Mouse (Mus musculus) midbrain, embryonic 10.5 days (tissue): ENCODE data around the gene Unc5a. TPM values are rescaled to one million over a fixed set of nuclear protein-coding genes. Genes with fewer than 3 reads are reported as not detected.

Source experiments
- DNase-seq: peaks from one replicate; pipeline ENCODE4 v3.0.0-alpha.2; 2017; ENCODE audit warnings: low spot score
- H3K27ac ChIP-seq: fragments of 300-500 bp; sonication (generic); replicated peaks from 2 replicates; pipeline ENCODE4 v1.5.1; 2016; ENCODE audit warnings: mild to moderate bottlenecking
- H3K27me3 ChIP-seq: fragments of 300-500 bp; sonication (generic); 2 replicates; pipeline ENCODE4 v1.6.1; 2016; ENCODE audit warnings: low read depth, mild to moderate bottlenecking; ENCODE audit not compliant: poor library complexity, severe bottlenecking
- H3K36me3 ChIP-seq: fragments of 300-500 bp; sonication (generic); 2 replicates; pipeline ENCODE4 v1.6.1; 2016; ENCODE audit warnings: mild to moderate bottlenecking, moderate library complexity
- H3K4me1 ChIP-seq: fragments of 300-500 bp; sonication (generic); 2 replicates; pipeline ENCODE4 v1.6.1; 2016
- H3K4me3 ChIP-seq: fragments of 300-500 bp; sonication (generic); 2 replicates; pipeline ENCODE4 v1.5.1; 2016; ENCODE audit warnings: mild to moderate bottlenecking, moderate library complexity
- H3K9me3 ChIP-seq: fragments of 300-500 bp; sonication (generic); replicated peaks from 2 replicates; pipeline ENCODE4 v1.6.1; 2016; ENCODE audit warnings: mild to moderate bottlenecking
- WGBS: fragments of 180-500 bp; shearing (Covaris S2); methylation state at CpG from one replicate; pipeline ENCODE4 v1.1.7; 2016; 5-methylcytosine and 5-hydroxymethylcytosine counted together
- polyA plus RNA-seq: library from polyadenylated mRNA; unstranded; fragments of >200 nt; fragmentation: Nextera tagmentation; extraction: Ambion mirVana; gene quantifications from 2 replicates; pipeline ENCODE4 v1.2.1, GENCODE M21; 2016

Unc5a gene
- polyA plus RNA-seq, 1 experiment from 2014 or later: 2.8 TPM

DNA sequence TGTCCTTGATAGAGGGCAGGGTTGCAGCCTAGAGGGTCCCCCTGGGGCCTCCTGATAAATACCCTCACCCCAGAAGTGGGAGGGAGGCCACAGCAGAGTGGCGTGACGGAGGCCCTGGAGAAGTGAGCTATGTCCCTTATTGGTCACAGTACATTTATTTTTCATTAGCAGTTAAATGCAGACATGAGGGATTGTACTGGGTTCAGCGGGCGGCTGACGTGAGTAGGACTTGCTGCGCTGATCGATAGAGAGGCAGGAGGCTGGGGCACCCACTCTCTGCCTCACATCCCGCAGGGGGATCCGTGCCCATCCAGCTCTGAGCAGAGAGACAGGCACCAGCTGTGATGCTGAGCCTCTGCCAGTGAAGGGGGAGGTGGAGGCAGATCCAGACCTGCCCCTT is 38.2 kb downstream of the Unc5a start:
- no peak overlapping the region for H3K4me3 ChIP-seq
- H3K4me1 ChIP-seq: peaks cover 50% of the 10 kb centered on the region
- peaks cover 89% of the 10 kb centered on the region for H3K27me3 ChIP-seq
- DNase-seq: no peak
- 0 out of 2 replicates have a peak overlapping the region, but pooled peaks have one; percentile 34 for H3K27ac ChIP-seq
- H3K36me3 ChIP-seq: no peaks in the 10 kb centered on the region
- 83% methylated on average over 9 of the region's 9 CpGs for WGBS
- H3K9me3 ChIP-seq: no peaks in the 10 kb centered on the region

DNA sequence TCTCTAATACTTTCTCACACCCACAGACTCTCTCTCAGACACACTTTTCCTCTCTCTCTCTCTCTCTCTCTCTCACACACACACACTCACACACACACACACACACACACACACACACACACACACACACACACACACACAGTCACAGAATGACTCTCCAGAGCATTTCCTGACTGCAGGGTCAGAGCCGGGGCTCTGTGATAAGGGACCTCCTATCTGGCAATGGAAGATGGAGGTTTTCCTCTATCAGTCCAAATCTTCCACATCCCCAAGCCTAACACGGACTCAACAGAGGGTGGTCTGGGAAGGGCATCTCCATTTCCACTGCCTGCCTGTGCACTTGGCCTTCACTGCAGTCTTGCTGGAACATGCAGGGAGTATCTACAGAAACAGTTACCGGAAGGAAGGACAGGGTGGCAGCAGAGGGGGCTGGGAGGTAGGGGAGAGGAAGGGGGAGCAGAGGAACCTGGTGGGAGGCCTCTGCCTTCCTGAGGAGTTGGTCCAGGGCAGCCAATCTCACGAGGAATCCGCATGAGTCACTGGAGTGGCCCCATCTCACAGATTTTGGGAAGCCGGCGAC is 39.1 kb downstream of the Unc5a start:
- H3K27me3 ChIP-seq: peaks cover 90% of the 10 kb centered on the region
- 60% methylated on average over 7 of the region's 7 CpGs for WGBS

DNA sequence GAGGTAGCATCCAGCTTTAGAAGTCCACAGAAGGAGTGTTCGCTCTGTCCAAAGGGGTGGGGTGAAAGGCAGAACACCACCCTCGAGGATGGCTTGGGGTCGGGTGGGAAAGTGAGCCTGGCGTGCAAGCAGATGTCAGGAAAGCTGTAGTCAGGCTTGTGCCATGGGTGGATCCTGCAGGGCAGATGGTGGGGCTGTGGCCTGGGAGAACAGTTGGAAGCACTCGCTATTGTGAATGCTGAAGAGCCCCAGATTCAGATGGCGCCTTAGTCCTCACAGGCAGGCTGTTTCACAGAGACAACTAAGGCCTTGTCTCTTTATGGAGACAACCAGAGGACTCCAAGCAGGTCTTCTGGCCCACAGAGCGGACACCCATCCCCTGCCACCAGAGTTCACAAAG is 43.0 kb downstream of the Unc5a start:
- H3K4me3 ChIP-seq: no peak overlapping the region
- no peak for DNase-seq
- H3K27me3 ChIP-seq: peaks cover 79% of the 10 kb centered on the region
- H3K4me1 ChIP-seq: peaks cover 89% of the 10 kb centered on the region
- no peaks in the 10 kb centered on the region for H3K9me3 ChIP-seq
- H3K27ac ChIP-seq: peak overlapping the region; percentile 69
- H3K36me3 ChIP-seq: peaks cover 4% of the 10 kb centered on the region; the same call in 1 of the 2 replicates
- WGBS: 89% methylated on average over 7 of the region's 7 CpGs

More for the DNA sequence above, 39.1 kb downstream of the Unc5a start:
- Histone ChIP-seq H3K36me3 (no peaks in the 10 kb centered on the region), H3K4me1 (peaks cover 59% of the 10 kb centered on the region), H3K27ac (no peak overlapping the region; the same call in 1 of the 2 replicates), H3K4me3 (no peak overlapping the region), H3K9me3 (no peaks in the 10 kb centered on the region)
- no peak for DNase-seq

DNA sequence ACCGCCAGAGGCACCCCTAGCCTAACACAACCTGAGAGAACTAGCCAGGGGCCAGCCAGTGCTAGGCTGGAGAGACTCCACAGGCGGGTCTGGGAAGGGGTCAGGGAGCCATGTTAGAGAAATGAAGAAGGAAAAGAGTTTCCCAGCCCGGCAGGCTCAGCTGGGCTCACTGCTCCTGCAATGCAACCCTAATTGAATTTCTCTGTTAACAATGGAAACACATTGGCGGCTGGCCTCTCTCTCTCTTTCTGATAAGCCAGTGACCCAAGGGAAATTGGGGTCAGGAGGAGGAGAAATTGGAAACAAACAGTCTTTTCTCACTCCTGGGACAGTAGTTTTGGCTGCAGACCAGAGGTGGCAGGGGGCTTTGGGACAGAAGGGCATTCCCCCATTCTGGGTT is 45.4 kb downstream of the Unc5a start:
- Histone ChIP-seq H3K9me3 (no peaks in the 10 kb centered on the region), H3K4me3 (0 out of 2 replicates have a peak overlapping the region, but pooled peaks have one; percentile 2), H3K4me1 (peaks cover 77% of the 10 kb centered on the region), H3K27me3 (peaks cover 84% of the 10 kb centered on the region), H3K36me3 (peaks cover 8% of the 10 kb centered on the region), H3K27ac (peak overlapping the region; percentile 82)
- DNase-seq: peak; percentile 72
- WGBS: 1% methylated on average over 4 of the region's 4 CpGs

DNA sequence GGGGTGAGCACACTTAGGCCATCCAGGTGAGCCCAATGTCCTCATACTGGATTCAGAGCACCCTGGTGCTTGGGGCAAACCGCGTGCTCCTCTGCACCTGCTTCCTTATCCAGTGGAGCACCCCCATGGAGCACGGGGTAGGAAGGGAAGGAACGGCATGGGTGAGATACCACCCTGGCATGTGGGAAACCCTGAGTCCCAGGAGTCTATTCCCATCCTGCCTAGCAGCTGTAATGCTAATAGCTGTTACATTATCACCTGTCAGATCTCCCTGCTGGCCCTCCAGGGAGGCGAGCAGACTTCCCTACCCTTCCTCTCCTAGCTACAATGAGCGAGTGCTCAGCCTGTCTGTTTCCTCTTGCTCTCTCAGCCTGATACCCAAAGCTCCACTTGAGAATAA is 46.0 kb downstream of the Unc5a start:
- Histone ChIP-seq H3K9me3 (no peaks in the 10 kb centered on the region), H3K36me3 (peaks cover 11% of the 10 kb centered on the region), H3K4me1 (peaks cover 71% of the 10 kb centered on the region), H3K27ac (peak overlapping the region; percentile 82), H3K4me3 (0 out of 2 replicates have a peak overlapping the region, but pooled peaks have one; percentile 2), H3K27me3 (peaks cover 84% of the 10 kb centered on the region)
- 62% methylated on average over 6 of the region's 6 CpGs for WGBS
- no peak for DNase-seq

DNA sequence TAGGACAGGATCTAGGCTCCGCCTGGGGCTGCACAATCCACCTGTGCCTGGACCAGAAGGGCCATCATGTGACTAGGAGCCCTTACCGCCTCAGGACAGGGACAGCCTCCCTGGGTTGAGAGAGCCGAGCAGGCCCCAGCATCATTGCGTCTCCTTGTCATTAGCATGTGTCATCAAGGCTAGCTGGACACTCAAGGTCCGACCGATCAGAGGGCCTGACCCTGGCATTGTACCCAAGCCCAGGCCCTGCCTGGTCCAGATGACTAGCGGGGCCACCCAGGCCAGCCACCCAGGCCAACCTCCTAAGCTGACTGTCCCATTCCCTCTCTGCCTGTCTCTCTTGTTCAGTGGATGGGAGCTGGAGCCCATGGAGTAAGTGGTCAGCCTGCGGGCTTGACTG is 48.4 kb downstream of the Unc5a start:
- Histone ChIP-seq H3K27me3 (peaks cover 86% of the 10 kb centered on the region), H3K4me1 (peaks cover 55% of the 10 kb centered on the region), H3K27ac (peak overlapping the region; percentile 57; the same call in 1 of the 2 replicates), H3K36me3 (peaks cover 12% of the 10 kb centered on the region), H3K4me3 (no peak overlapping the region), H3K9me3 (no peaks in the 10 kb centered on the region)
- no peak for DNase-seq
- WGBS: 84% methylated on average over 8 of the region's 8 CpGs

DNA sequence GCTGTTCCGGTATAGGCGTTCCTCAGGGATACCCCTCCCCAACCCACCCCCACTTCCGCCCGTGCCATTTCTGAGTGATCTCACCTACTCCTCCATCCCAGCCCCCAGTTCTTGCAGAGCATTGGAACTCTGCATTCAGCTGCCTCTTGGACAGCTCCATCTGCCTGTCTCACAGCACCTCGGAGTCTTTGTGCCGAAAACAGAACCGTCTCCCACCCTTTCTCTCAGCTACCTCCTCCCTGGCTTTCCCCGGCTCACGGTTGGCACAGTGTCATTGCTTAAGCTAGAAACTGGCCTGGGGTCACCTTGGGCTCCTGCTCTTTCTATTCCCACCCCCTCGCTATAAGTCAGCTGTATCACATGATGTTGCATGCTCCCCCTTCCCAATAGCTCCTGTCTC is 51.2 kb downstream of the Unc5a start:
- no peak overlapping the region for H3K4me3 ChIP-seq
- peaks cover 47% of the 10 kb centered on the region for H3K4me1 ChIP-seq
- no peak overlapping the region for H3K27ac ChIP-seq
- H3K27me3 ChIP-seq: peaks cover 96% of the 10 kb centered on the region
- peaks cover 15% of the 10 kb centered on the region for H3K36me3 ChIP-seq
- DNase-seq: no peak
- H3K9me3 ChIP-seq: no peaks in the 10 kb centered on the region
- WGBS: 89% methylated on average over 10 of the region's 10 CpGs

DNA sequence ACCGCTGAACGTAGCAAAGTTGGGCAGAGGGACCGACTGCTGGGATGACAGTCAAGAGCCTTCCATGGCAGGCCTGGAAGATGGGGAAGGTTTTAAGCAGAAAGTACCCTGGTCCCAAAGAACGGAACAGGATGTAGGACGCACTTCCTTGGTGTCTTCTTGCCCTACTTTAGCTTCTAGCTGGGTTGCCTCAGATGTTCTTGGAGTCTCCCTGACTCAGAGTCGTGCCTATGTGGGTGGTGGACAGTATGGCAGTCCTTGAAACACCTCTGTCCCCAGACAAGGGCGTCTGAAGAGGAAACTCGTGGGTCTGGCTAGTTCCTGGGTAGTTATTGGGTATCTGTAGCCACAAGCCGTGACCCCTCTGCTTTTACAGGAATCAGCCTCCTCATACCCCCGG is 52.9 kb downstream of the Unc5a start:
- H3K4me3 ChIP-seq: no peak overlapping the region
- H3K27me3 ChIP-seq: peaks cover 96% of the 10 kb centered on the region
- 0 out of 2 replicates have a peak overlapping the region, but pooled peaks have one; percentile 55 for H3K27ac ChIP-seq
- H3K9me3 ChIP-seq: no peaks in the 10 kb centered on the region
- H3K4me1 ChIP-seq: peaks cover 48% of the 10 kb centered on the region
- DNase-seq: no peak
- H3K36me3 ChIP-seq: peaks cover 11% of the 10 kb centered on the region; the same call in 1 of the 2 replicates
- WGBS: 88% methylated on average over 10 of the region's 10 CpGs

DNA sequence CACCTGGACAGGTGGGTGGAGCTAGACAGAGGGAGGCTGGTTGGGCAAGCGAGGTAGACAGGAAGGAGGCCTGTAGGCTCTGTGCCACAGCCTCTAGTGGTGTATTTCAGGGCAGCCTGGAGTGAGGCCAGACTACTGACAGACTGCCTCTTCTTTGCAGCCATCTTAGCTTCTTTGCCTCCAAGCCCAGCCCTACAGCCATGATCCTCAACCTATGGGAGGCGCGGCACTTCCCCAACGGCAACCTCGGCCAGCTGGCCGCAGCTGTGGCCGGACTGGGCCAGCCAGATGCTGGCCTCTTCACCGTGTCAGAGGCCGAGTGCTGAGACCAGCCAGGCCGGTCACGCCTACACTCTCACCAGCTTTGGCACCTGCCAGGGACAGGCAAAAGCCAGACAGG is 55.4 kb downstream of the Unc5a start:
- Histone ChIP-seq H3K4me1 (peaks cover 62% of the 10 kb centered on the region), H3K9me3 (no peaks in the 10 kb centered on the region), H3K4me3 (no peak overlapping the region), H3K27ac (peak overlapping the region; percentile 34; the same call in 1 of the 2 replicates), H3K36me3 (0 out of 2 replicates have a peak, but pooled peaks cover 6% of the 10 kb centered on the region), H3K27me3 (peaks cover 94% of the 10 kb centered on the region)
- WGBS: 75% methylated on average over 11 of the region's 11 CpGs
- no peak for DNase-seq

DNA sequence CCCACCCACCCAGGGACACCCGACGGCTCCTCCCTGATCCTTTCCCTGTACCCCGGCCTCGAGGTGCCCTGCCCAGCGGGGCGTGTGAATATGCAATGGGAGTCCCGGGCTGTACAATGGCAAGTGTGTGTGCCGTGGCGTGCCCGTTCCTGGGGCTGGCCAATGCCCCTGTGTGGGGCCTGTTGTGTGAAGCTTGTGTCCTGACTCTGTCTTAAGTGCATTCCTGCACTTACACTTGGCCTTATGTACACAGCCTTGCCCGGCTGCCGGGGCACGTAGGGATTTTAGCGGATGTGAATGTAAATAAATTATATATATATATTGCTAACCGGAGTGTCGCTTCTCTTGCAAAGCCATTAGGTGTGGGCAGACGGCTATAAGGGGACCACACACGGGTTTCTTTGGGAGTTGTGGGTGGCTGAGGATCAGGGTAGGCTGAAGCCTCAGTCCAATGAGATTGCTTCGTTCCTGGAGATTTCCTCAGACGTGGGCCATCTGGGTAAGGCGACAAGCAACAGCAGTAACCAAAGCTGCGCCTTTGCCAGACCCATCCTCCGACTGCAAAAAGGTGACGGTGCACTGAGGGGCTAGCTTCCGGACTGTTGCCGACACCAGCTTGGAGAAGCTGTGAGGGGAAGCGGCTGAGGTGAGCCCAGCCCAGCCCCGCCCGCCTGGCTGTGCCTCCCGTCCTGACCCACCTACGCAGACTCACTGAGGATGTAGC is 56.6 kb downstream of the Unc5a start:
- WGBS: 77% methylated on average over 31 of the region's 31 CpGs
- no peak overlapping the region for H3K4me3 ChIP-seq
- no peak for DNase-seq
- peaks cover 75% of the 10 kb centered on the region for H3K4me1 ChIP-seq
- H3K27me3 ChIP-seq: peaks cover 94% of the 10 kb centered on the region
- 0 out of 2 replicates have a peak, but pooled peaks cover 4% of the 10 kb centered on the region for H3K36me3 ChIP-seq
- H3K27ac ChIP-seq: peak overlapping the region; percentile 55
- H3K9me3 ChIP-seq: no peaks in the 10 kb centered on the region

DNA sequence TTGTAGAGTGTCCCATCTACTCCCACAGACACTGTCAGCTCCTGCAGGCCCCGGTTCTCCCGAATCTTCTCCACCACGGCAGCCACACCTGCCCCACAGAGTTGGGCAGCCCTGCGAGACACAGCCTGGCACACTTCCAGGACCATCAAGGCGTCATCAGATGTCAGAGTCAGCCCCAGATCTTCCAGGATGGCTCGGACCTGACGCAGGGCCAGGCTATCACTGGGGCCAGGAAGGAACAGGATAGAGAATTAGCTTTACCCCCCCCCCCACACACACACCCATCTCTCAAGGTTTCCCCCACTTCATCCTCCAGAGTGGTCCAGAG is 57.2 kb downstream of the Unc5a start:
- 92% methylated on average over 7 of the region's 7 CpGs for WGBS
- Histone ChIP-seq H3K36me3 (0 out of 2 replicates have a peak, but pooled peaks cover 4% of the 10 kb centered on the region), H3K4me1 (peaks cover 79% of the 10 kb centered on the region), H3K27me3 (peaks cover 94% of the 10 kb centered on the region), H3K4me3 (no peak overlapping the region), H3K9me3 (no peaks in the 10 kb centered on the region), H3K27ac (peak overlapping the region; percentile 55)
- DNase-seq: no peak

DNA sequence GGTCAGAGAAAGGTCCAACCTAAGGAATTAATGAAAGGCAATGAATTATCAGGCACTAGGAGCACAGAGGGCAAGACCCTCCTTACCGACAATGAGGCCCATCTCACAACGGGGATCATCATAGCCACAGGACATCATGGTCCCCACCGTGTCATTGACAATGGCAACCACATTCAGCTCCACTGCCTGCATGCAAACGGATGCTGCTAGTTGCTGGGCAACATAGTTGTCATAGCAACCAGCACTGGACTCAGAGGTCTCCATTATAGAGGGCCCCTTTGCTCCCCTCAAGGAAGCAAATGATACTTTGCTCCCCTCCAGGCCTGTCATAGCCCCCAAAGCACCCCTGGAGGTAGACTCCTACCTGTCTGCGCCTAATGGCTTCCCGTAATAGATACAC is 59.4 kb downstream of the Unc5a start:
- Histone ChIP-seq H3K27ac (peak overlapping the region; percentile 55; the same call in 1 of the 2 replicates), H3K27me3 (peaks cover 93% of the 10 kb centered on the region), H3K4me1 (peaks cover 90% of the 10 kb centered on the region), H3K36me3 (no peaks in the 10 kb centered on the region), H3K4me3 (no peak overlapping the region), H3K9me3 (no peaks in the 10 kb centered on the region)
- DNase-seq: peak; percentile 87
- 36% methylated on average over 6 of the region's 6 CpGs for WGBS

DNA sequence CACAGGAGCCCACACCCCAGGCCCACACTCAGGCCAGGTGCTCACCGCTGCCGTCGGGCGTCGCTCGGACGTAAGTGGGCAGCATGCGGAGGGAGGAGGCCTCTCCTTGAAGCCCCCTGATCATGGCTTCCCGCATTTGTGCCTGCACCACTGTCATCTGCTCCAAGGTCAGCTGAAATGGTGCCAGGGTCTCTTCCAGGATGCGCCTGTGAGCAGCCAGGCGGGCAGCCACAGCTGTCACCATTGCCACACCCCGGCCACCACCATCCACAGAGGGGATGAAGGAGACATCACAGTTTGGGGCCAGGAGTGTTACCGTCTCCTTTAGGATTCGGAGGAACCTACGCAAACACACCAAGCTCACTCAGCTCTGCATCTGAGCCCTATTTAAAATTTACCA is 61.9 kb downstream of the Unc5a start:
- DNase-seq: no peak
- H3K4me1 ChIP-seq: peaks cover 90% of the 10 kb centered on the region
- H3K9me3 ChIP-seq: no peaks in the 10 kb centered on the region
- H3K27ac ChIP-seq: peak overlapping the region; percentile 17; the same call in 1 of the 2 replicates
- no peak overlapping the region for H3K4me3 ChIP-seq
- H3K27me3 ChIP-seq: peaks cover 84% of the 10 kb centered on the region
- 89% methylated on average over 15 of the region's 15 CpGs for WGBS
- H3K36me3 ChIP-seq: no peaks in the 10 kb centered on the region
